10 mouse cellular contexts compared by ENCODE assay signal in genomic region chr11:72410521-72411092, GRCm38 (mm10). TPM values are rescaled to one million over a fixed set of nuclear protein-coding genes. Genes with fewer than 3 reads are reported as not detected.
DNase-seq lines count a peak whose midpoint lies in the region; ATAC-seq and TF ChIP-seq lines count a peak whose summit lies in the region.
"Had no signal": no experiment of that assay in that cellular context is flagged by ENCODE, and none has a peak within 500 bp of the region (broad histone marks: within the 10 kb centered on the region; RNA-seq: fewer than 3 reads in every experiment).

No protein-coding gene starts in this region.

- H3K4me2 ChIP-seq in heart, embryonic 11.5 days = peak overlapping the region; percentile 91
- peak overlapping the region; percentile 100 for H3K4me2 ChIP-seq in forebrain, embryonic 12.5 days
- H3K4me2 ChIP-seq in kidney, postnatal 0 days (ENCODE audit: low read length) = peak overlapping the region; percentile 97
- H3K4me2 ChIP-seq in neural tube, embryonic 11.5 days (ENCODE audit: low read depth) = peak overlapping the region; percentile 99

- no peaks in the 10 kb centered on the region for H3K36me3 ChIP-seq in heart, embryonic 11.5 days (ENCODE audit: control insufficient read depth, insufficient read depth, low read length)
- no peaks in the 10 kb centered on the region for H3K36me3 ChIP-seq in forebrain, embryonic 12.5 days (replicated peaks)
- H3K36me3 ChIP-seq in kidney, postnatal 0 days (ENCODE audit: insufficient read depth, low read length) = no peaks in the 10 kb centered on the region
- H3K36me3 ChIP-seq in neural tube, embryonic 11.5 days (ENCODE audit: control insufficient read depth, insufficient read depth, low read length) = no peaks in the 10 kb centered on the region

- no peaks in the 10 kb centered on the region for H3K9me3 ChIP-seq in heart, embryonic 11.5 days (replicated peaks; ENCODE audit: control insufficient read depth, low read length)
- H3K9me3 ChIP-seq in forebrain, embryonic 12.5 days = no peaks in the 10 kb centered on the region
- H3K9me3 ChIP-seq in kidney, postnatal 0 days (replicated peaks; ENCODE audit: low read length) = no peaks in the 10 kb centered on the region
- H3K9me3 ChIP-seq in neural tube, embryonic 11.5 days (ENCODE audit: control insufficient read depth, low read length) = no peaks in the 10 kb centered on the region

- under 1% methylated on average over 25 of the region's 25 CpGs for WGBS in heart, embryonic 11.5 days (ENCODE audit: insufficient replicate concordance)
- WGBS in forebrain, embryonic 12.5 days = under 1% methylated on average over 25 of the region's 25 CpGs
- 1% methylated on average over 25 of the region's 25 CpGs for WGBS in kidney, postnatal 0 days
- WGBS in neural tube, embryonic 11.5 days = under 1% methylated on average over 25 of the region's 25 CpGs

- H3K4me1 ChIP-seq in heart, embryonic 11.5 days (ENCODE audit: control insufficient read depth, insufficient read depth, low read length) = peaks cover 76% of the 10 kb centered on the region
- H3K4me1 ChIP-seq in forebrain, embryonic 12.5 days = peaks cover 27% of the 10 kb centered on the region
- H3K4me1 ChIP-seq in kidney, postnatal 0 days (replicated peaks; ENCODE audit: insufficient read depth, low read length) = peaks cover 39% of the 10 kb centered on the region
- peaks cover 11% of the 10 kb centered on the region for H3K4me1 ChIP-seq in neural tube, embryonic 11.5 days (ENCODE audit: control insufficient read depth, insufficient read depth, low read length)

- peak overlapping the region; percentile 91 for H3K9ac ChIP-seq in heart, embryonic 11.5 days (ENCODE audit: low read depth, low read length)
- H3K9ac ChIP-seq in forebrain, embryonic 12.5 days = peak overlapping the region; percentile 56
- peak overlapping the region; percentile 94 for H3K9ac ChIP-seq in kidney, postnatal 0 days (ENCODE audit: low read depth, low read length)
- H3K9ac ChIP-seq in neural tube, embryonic 11.5 days (ENCODE audit: low read length) = peak overlapping the region; percentile 58

- TF ChIP-seq CTCF in kidney, postnatal 0 days (IDR thresholded peaks at IDR 0.05; ENCODE audit: low read depth) = no peak

- H3K4me3 ChIP-seq in heart, embryonic 11.5 days (ENCODE audit: low read depth, low read length) = peak overlapping the region; percentile 97
- peak overlapping the region; percentile 60 for H3K4me3 ChIP-seq in forebrain, embryonic 12.5 days (replicated peaks)
- H3K4me3 ChIP-seq in kidney, postnatal 0 days (replicated peaks; ENCODE audit: low read depth, low read length) = peak overlapping the region; percentile 74
- peak overlapping the region; percentile 59 for H3K4me3 ChIP-seq in neural tube, embryonic 11.5 days (ENCODE audit: low read depth, low read length)

- no peaks in the 10 kb centered on the region for H3K27me3 ChIP-seq in heart, embryonic 11.5 days (ENCODE audit: control insufficient read depth, insufficient read depth, low read length)
- H3K27me3 ChIP-seq in forebrain, embryonic 12.5 days = peaks cover 72% of the 10 kb centered on the region
- H3K27me3 ChIP-seq in kidney, postnatal 0 days (ENCODE audit: insufficient read depth, low read length) = no peaks in the 10 kb centered on the region
- 0 out of 2 replicates have a peak, but pooled peaks cover 2% of the 10 kb centered on the region for H3K27me3 ChIP-seq in neural tube, embryonic 11.5 days (ENCODE audit: control insufficient read depth, insufficient read depth, low read length)

- H3K27ac ChIP-seq in heart, embryonic 11.5 days (ENCODE audit: low read depth, low read length) = peak overlapping the region; percentile 94
- no peak overlapping the region for H3K27ac ChIP-seq in forebrain, embryonic 12.5 days
- peak overlapping the region; percentile 98 for H3K27ac ChIP-seq in kidney, postnatal 0 days
- H3K27ac ChIP-seq in neural tube, embryonic 11.5 days (ENCODE audit: low read depth, low read length) = no peak overlapping the region

- no peak for ATAC-seq in heart, embryonic 11.5 days (replicated peaks; ENCODE audit: insufficient number of reproducible peaks, low FRiP score, low TSS enrichment)
- peak; percentile 27; the same call in 1 of the 2 replicates for ATAC-seq in forebrain, embryonic 12.5 days (ENCODE audit: low FRiP score)
- peak; percentile 68 for ATAC-seq in kidney, postnatal 0 days (replicated peaks; ENCODE audit: low FRiP score, low read depth)
- no peak for ATAC-seq in neural tube, embryonic 11.5 days (ENCODE audit: insufficient read depth, low FRiP score, low TSS enrichment)

- no peak for DNase-seq in heart, adult 18-20 months
- DNase-seq in kidney, postnatal 0 days (ENCODE audit: low spot score) = peak; percentile 58
- peak; percentile 29 for DNase-seq in neural tube, embryonic 11.5 days (ENCODE audit: low spot score)
- DNase-seq in adrenal gland, postnatal 25 days = no peak
- DNase-seq in cerebellum, postnatal 36 days = no peak
- DNase-seq in gastrocnemius, adult 18-20 months (ENCODE audit: low spot score) = no peak

RNA-seq across cellular contexts. Expression of gene Smtnl2, which starts 0.9 kb away (rescaled TPM):
- polyA plus RNA-seq in heart, embryonic 11.5 days (2014; fragmentation: Nextera tagmentation; extraction: Ambion mirVana) = 107 and 123 TPM in 2 replicates
- 10 to 100 TPM in 1 of 2 experiments, 1 to 10 TPM in 1; 9.4 to 11.3 TPM for total RNA-seq in heart, adult 18-20 months (2021)
- polyA plus RNA-seq in forebrain, embryonic 12.5 days (2016; fragmentation: Nextera tagmentation; extraction: Ambion mirVana) = 5.2 and 5.5 TPM in 2 replicates
- polyA plus RNA-seq in kidney, postnatal 0 days (2015; fragmentation: Nextera tagmentation; extraction: Ambion mirVana) = 112 and 129 TPM in 2 replicates
- 12.6 and 13.2 TPM in 2 replicates for polyA plus RNA-seq in neural tube, embryonic 11.5 days (2014; fragmentation: Nextera tagmentation; extraction: Ambion mirVana)
- 2.6 and 2.7 TPM in 2 replicates for total RNA-seq in adrenal gland, postnatal 25 days (2021)
- 100 to 1,000 TPM; 311 to 327 TPM for total RNA-seq in gastrocnemius, adult 18-20 months (2021)

RNA-seq across cellular contexts. Expression of gene Ggt6, which starts 24.7 kb away (rescaled TPM):
- not detected in 2 replicates for polyA plus RNA-seq in heart, embryonic 11.5 days (2014; fragmentation: Nextera tagmentation; extraction: Ambion mirVana)
- not detected for total RNA-seq in heart, adult 18-20 months (2021)
- not detected in 2 replicates for polyA plus RNA-seq in forebrain, embryonic 12.5 days (2016; fragmentation: Nextera tagmentation; extraction: Ambion mirVana)
- polyA plus RNA-seq in kidney, postnatal 0 days (2015; fragmentation: Nextera tagmentation; extraction: Ambion mirVana) = 3.3 and 3.8 TPM in 2 replicates
- polyA plus RNA-seq in neural tube, embryonic 11.5 days (2014; fragmentation: Nextera tagmentation; extraction: Ambion mirVana) = not detected in 2 replicates
- total RNA-seq in adrenal gland, postnatal 25 days (2021) = 3.7 and 4.4 TPM in 2 replicates
- total RNA-seq in gastrocnemius, adult 18-20 months (2021) = 1 to 10 TPM; 2.1 to 2.3 TPM
- polyA plus RNA-seq: C2C12 had no signal

RNA-seq across cellular contexts. Expression of gene Mybbp1a, which starts 30.5 kb away (rescaled TPM):
- 93.8 and 101 TPM in 2 replicates for polyA plus RNA-seq in heart, embryonic 11.5 days (2014; fragmentation: Nextera tagmentation; extraction: Ambion mirVana)
- total RNA-seq in heart, adult 18-20 months (2021) = 10 to 100 TPM; 43.1 to 47.5 TPM
- polyA plus RNA-seq in forebrain, embryonic 12.5 days (2016; fragmentation: Nextera tagmentation; extraction: Ambion mirVana) = 158 and 160 TPM in 2 replicates
- 107 and 109 TPM in 2 replicates for polyA plus RNA-seq in kidney, postnatal 0 days (2015; fragmentation: Nextera tagmentation; extraction: Ambion mirVana)
- polyA plus RNA-seq in neural tube, embryonic 11.5 days (2014; fragmentation: Nextera tagmentation; extraction: Ambion mirVana) = 145 and 146 TPM in 2 replicates
- 83.9 and 101 TPM in 2 replicates for total RNA-seq in adrenal gland, postnatal 25 days (2021)
- 10 to 100 TPM; 54.7 to 63.3 TPM for total RNA-seq in gastrocnemius, adult 18-20 months (2021)

RNA-seq across cellular contexts. Expression of gene Tekt1, which starts 48.4 kb away (rescaled TPM):
- 0.52 and 0.99 TPM in 2 replicates for polyA plus RNA-seq in heart, embryonic 11.5 days (2014; fragmentation: Nextera tagmentation; extraction: Ambion mirVana)
- under 1 TPM in 1 of 2 experiments, not detected in 1; 0.75 TPM for total RNA-seq in heart, adult 18-20 months (2021)
- polyA plus RNA-seq in forebrain, embryonic 12.5 days (2016; fragmentation: Nextera tagmentation; extraction: Ambion mirVana) = 6.3 and 6.7 TPM in 2 replicates
- polyA plus RNA-seq in kidney, postnatal 0 days (2015; fragmentation: Nextera tagmentation; extraction: Ambion mirVana) = 4.6 and 5.1 TPM in 2 replicates
- 4.2 and 4.3 TPM in 2 replicates for polyA plus RNA-seq in neural tube, embryonic 11.5 days (2014; fragmentation: Nextera tagmentation; extraction: Ambion mirVana)
- total RNA-seq in adrenal gland, postnatal 25 days (2021) = 0.21 TPM in 1 of 2 replicates, not detected in the other
- total RNA-seq in gastrocnemius, adult 18-20 months (2021) = 1 to 10 TPM; 1.6 to 3.4 TPM
- polyA plus RNA-seq: C2C12; large intestine, adult 2 months had no signal

Comparison
In these comparisons a context has a peak if more than half of its experiments do, and no peak if none do; other contexts are left out.
1. ATAC-seq: peak in forebrain, embryonic 12.5 days (single experiment) and kidney, postnatal 0 days (single experiment); none in heart, embryonic 11.5 days (single experiment) and neural tube, embryonic 11.5 days (single experiment).
2. H3K27ac ChIP-seq: peak in heart, embryonic 11.5 days (single experiment) and kidney, postnatal 0 days (single experiment); none in forebrain, embryonic 12.5 days (single experiment) and neural tube, embryonic 11.5 days (single experiment).
3. DNase-seq: peak in kidney, postnatal 0 days (single experiment) and neural tube, embryonic 11.5 days (single experiment); none in heart, adult 18-20 months (0 of 2), adrenal gland, postnatal 25 days (single experiment), cerebellum, postnatal 36 days (0 of 2) and gastrocnemius, adult 18-20 months (single experiment).
4. Peak in every context shown above with its lines, with median percentiles within 50 percentile points of each other: H3K4me2 ChIP-seq, H3K4me3 ChIP-seq and H3K9ac ChIP-seq.